Mouse (Mus musculus) forebrain, embryonic 14.5 days (tissue): ENCODE data around the gene Plcb4. TPM values are rescaled to one million over a fixed set of nuclear protein-coding genes. Genes with fewer than 3 reads are reported as not detected.

Experiments used
- ATAC-seq: fragments of 200-750 bp; cut with Nextera tagmentation; 2 replicates; pipeline ENCODE4 v1.8.0; 2017; ENCODE audit warnings: mild to moderate bottlenecking, moderate library complexity
- DNase-seq: peaks from one replicate; pipeline ENCODE4 v3.0.0-alpha.2; 2015; ENCODE audit warnings: low spot score
- H3K27ac ChIP-seq: fragments of 300-500 bp; sonication (generic); 2 replicates; pipeline ENCODE4 v1.5.1; 2014; ENCODE audit warnings: low read depth, mild to moderate bottlenecking, control low read depth, low read length, moderate library complexity
- H3K27me3 ChIP-seq: fragments of 300-500 bp; sonication (generic); replicated peaks from 2 replicates; pipeline ENCODE4 v1.6.1; 2014; ENCODE audit warnings: low read length, control low read depth, mixed read lengths; ENCODE audit not compliant: control insufficient read depth, insufficient read depth
- H3K36me3 ChIP-seq: fragments of 300-500 bp; sonication (generic); 2 replicates; pipeline ENCODE4 v1.6.1; 2014; ENCODE audit warnings: low read length, control low read depth; ENCODE audit not compliant: control insufficient read depth, insufficient read depth
- H3K4me1 ChIP-seq: fragments of 300-500 bp; sonication (generic); 2 replicates; pipeline ENCODE4 v1.6.1; 2014; ENCODE audit warnings: antibody characterized with exemption, low read length, control low read depth; ENCODE audit not compliant: control insufficient read depth, insufficient read depth
- H3K4me2 ChIP-seq: fragments of 300-500 bp; sonication (generic); 2 replicates; pipeline ENCODE4 v1.6.1; 2014; ENCODE audit warnings: mild to moderate bottlenecking, control low read depth, low read length
- H3K4me3 ChIP-seq: fragments of 300-500 bp; sonication (generic); 2 replicates; pipeline ENCODE4 v1.5.1; 2014; ENCODE audit warnings: low read depth, low read length, control low read depth
- H3K9ac ChIP-seq: fragments of 300-500 bp; sonication (generic); 2 replicates; pipeline ENCODE4 v1.6.1; 2014; ENCODE audit warnings: mild to moderate bottlenecking, low read length, control low read depth, moderate library complexity
- H3K9me3 ChIP-seq: fragments of 300-500 bp; sonication (generic); replicated peaks from 2 replicates; pipeline ENCODE4 v1.6.1; 2016; ENCODE audit warnings: low read length, control low read depth, mixed read lengths; ENCODE audit not compliant: control insufficient read depth
- WGBS: fragments of 180-500 bp; shearing (Covaris S2); extraction: QIAGEN DNeasy Blood & Tissue Kit; methylation state at CpG from one replicate; pipeline ENCODE4 v1.1.7; 2014; 5-methylcytosine and 5-hydroxymethylcytosine counted together
- polyA plus RNA-seq: library from polyadenylated mRNA; unstranded; fragments of >200 nt; fragmentation: Nextera tagmentation; extraction: Ambion mirVana; gene quantifications from 2 replicates; pipeline ENCODE4 v1.2.1, GENCODE M21; 2014

Gene Plcb4
- polyA plus RNA-seq, 1 experiment from 2014 or later, result 7.1 TPM

DNA sequence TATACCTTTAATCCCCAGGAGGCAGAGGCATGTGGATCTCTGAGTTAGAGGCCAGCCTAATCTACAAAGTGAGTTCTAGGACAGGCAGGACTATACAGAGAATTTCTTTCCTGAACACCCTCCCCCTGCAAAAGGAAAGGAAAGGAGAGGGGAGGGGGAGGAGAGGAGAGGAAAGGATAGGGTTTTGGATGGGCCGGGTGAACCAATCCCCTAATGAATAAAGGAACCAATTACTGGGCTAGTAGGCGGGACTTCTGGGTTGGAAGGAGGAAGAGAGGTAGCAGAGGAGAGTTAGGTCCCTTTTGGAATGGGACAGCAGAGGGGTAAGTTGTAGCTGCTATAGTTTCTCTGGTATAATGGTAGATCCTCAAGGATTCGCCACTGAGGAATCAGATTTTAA lies 12.6 kb upstream of the Plcb4 start:
- Histone ChIP-seq H3K36me3 (no peaks in the 10 kb centered on the region), H3K4me1 (no peaks in the 10 kb centered on the region), H3K9me3 (no peaks in the 10 kb centered on the region), H3K27me3 (no peaks in the 10 kb centered on the region), H3K9ac (no peak overlapping the region), H3K4me2 (no peak overlapping the region), H3K27ac (no peak overlapping the region), H3K4me3 (no peak overlapping the region)
- DNase-seq, result no peak
- 80% methylated on average over 3 of the region's 3 CpGs for WGBS
- no peak for ATAC-seq

DNA sequence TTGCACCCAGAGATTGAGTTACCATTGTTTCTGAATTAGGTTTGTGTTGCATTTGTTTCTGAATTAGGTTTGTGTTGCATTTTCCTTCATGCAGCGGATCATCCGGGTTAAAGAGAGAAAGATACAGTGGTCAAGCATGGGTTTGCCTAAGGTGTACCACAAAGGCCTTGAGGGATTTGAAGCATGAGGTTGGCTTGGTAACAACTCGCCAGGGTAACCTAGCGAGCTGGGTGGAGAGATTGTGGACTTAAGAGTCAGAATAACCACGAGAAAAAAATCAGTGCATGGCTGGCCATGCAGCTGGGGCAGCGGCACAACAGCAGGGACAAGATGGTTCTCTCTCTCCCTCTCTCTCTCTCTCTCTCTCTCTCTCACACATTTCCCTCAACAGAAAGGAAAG lies 12.2 kb upstream of the Plcb4 start:
- H3K4me3 ChIP-seq, result no peak overlapping the region
- H3K27me3 ChIP-seq, result no peaks in the 10 kb centered on the region
- no peaks in the 10 kb centered on the region for H3K36me3 ChIP-seq
- DNase-seq, result no peak
- H3K4me1 ChIP-seq, result no peaks in the 10 kb centered on the region
- H3K27ac ChIP-seq, result no peak overlapping the region
- WGBS, result 80% methylated on average over 6 of the region's 6 CpGs
- no peak overlapping the region for H3K9ac ChIP-seq
- no peak overlapping the region for H3K4me2 ChIP-seq
- no peak for ATAC-seq
- no peaks in the 10 kb centered on the region for H3K9me3 ChIP-seq

DNA sequence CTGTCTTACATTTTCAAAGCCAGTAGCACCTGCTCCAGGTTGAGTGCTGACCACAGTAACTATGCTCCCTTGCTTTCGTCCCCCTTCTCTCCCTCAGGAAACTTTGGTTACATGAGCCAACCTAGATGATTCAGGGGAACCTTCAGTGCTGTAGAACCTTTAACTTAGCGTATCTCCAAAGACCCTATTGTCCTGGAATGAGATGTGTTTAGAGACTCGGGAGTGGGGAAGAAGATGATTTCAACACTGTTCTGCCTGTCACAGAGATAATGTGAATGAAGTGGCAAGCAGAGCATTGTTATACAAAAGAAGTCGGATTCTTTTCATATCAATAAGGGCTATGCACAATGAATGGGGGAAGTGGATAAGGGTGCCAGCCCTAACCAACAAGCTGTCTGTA lies 10.8 kb upstream of the Plcb4 start:
- WGBS, result 79% methylated on average over 4 of the region's 4 CpGs

DNA sequence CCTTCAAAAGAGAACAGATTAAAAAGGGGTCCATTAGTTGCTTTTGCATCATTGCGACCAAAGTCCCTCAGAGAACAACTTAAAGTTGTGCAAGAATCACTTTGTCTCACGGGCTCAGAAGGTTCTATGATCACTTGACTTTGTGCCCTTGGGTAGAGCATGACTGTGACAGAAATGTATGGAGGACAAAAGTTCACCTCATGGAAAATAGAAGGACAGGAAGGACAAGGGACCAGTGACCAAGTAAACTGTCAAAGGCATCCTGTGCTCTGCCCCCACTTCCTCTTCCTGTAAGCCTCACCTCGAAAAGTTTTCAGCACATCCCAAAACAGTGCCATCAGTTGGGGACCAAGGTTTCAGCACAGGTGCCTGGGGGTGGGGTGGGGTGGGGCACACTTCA lies 7.9 kb upstream of the Plcb4 start:
- Histone ChIP-seq H3K9ac (no peak overlapping the region), H3K4me1 (no peaks in the 10 kb centered on the region), H3K36me3 (no peaks in the 10 kb centered on the region), H3K27me3 (no peaks in the 10 kb centered on the region), H3K4me2 (no peak overlapping the region), H3K27ac (no peak overlapping the region), H3K4me3 (no peak overlapping the region), H3K9me3 (no peaks in the 10 kb centered on the region)
- DNase-seq, result no peak
- 86% methylated on average over 3 of the region's 3 CpGs for WGBS
- ATAC-seq, result no peak

More for the DNA sequence above, 10.8 kb upstream of the Plcb4 start:
- Histone ChIP-seq H3K9ac (no peak overlapping the region), H3K9me3 (no peaks in the 10 kb centered on the region), H3K4me3 (no peak overlapping the region), H3K4me1 (no peaks in the 10 kb centered on the region), H3K27ac (no peak overlapping the region), H3K27me3 (no peaks in the 10 kb centered on the region), H3K36me3 (no peaks in the 10 kb centered on the region), H3K4me2 (no peak overlapping the region)
- ATAC-seq (no peak), DNase-seq (no peak)

DNA sequence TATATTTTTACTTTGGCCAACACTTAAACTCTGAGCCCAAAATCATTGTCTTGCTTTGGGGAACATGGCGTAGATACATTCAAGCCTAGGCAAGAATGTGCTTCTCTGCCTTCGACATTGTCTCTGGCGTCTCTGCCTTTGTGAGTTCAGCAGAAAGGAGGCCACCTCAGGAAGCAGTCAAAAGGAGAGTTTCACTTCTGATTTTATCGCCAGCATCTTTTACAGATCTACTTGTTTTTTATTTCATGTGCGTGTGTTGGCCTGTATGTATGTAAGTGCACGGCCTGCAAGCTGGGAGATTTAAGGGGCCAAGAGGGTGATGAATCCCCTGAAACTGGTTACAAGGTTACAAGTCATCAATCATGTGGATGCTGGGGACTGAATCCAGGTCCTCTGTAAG lies 6.8 kb upstream of the Plcb4 start:
- H3K36me3 ChIP-seq, result no peaks in the 10 kb centered on the region
- DNase-seq, result no peak
- no peak for ATAC-seq
- H3K27ac ChIP-seq, result no peak overlapping the region
- 90% methylated on average over 6 of the region's 6 CpGs for WGBS
- no peaks in the 10 kb centered on the region for H3K9me3 ChIP-seq
- H3K27me3 ChIP-seq, result no peaks in the 10 kb centered on the region
- H3K4me1 ChIP-seq, result no peaks in the 10 kb centered on the region
- no peak overlapping the region for H3K9ac ChIP-seq
- H3K4me2 ChIP-seq, result no peak overlapping the region
- no peak overlapping the region for H3K4me3 ChIP-seq

DNA sequence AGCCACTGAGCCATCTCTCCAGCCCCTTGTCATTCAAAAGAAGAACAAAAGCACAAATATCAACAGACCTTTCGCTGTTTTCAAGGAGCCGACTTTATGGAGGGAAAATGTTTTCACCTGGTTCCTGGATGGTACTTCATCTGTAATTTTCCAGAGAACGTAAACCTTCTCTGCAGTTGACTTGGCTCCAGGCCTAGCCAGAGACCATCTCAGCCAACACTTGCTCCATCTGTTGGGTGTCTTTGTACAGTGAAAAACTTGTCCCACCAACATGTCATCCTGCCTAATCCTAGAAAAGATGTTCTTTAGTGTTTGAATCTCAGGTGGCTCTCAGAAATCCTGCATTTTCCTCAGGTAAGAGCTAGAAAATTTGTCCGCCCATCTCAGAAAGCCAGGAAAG lies 6.4 kb upstream of the Plcb4 start:
- H3K27me3 ChIP-seq, result no peaks in the 10 kb centered on the region
- H3K9me3 ChIP-seq, result no peaks in the 10 kb centered on the region
- no peaks in the 10 kb centered on the region for H3K36me3 ChIP-seq
- H3K27ac ChIP-seq, result no peak overlapping the region
- no peak overlapping the region for H3K4me2 ChIP-seq
- 90% methylated on average over 4 of the region's 4 CpGs for WGBS
- no peak overlapping the region for H3K4me3 ChIP-seq
- no peaks in the 10 kb centered on the region for H3K4me1 ChIP-seq
- H3K9ac ChIP-seq, result no peak overlapping the region
- DNase-seq, result no peak
- ATAC-seq, result no peak

DNA sequence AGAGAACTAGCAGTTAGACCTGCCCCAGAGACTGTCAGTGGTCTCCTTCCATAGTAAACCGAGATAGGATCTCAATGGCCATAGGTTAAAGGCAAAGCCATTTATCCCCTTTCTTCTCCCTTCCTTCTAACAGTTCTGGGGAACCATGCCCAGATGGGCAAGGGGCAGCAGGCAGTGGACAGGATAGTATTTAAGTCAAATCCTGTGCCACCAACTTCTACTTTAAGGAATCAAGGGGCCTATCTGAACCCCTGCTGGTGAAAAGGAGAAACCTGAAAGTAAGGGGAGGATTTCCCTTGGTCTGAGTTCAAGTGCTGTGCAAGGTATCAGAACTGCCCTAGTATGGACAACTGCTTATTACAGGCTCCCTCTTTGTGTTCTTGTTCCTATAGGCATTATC lies 2.9 kb upstream of the Plcb4 start:
- no peak for DNase-seq
- WGBS, result 93% methylated on average over 1 of the region's 1 CpGs

DNA sequence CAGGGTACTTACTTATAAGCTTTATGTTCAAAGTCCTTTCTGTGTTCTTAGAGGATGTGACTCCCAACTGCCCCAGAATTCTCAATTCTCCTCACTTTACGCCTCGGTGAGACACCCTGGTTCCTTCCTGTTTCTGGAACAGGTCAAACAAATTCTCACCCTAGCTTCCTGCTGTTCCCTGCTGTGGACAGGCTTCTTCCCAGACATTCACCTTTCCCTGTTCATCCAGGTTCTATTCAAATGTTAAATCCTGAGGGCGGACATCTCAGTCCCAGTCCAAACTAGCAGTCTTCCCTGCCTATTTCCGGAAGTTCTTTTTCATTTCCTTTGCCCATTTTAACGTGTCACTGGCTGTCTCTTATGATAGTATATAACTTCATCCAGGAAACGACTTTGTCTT lies 2.2 kb upstream of the Plcb4 start:
- DNase-seq, result no peak
- Histone ChIP-seq H3K4me2 (no peak overlapping the region), H3K27ac (no peak overlapping the region), H3K9ac (no peak overlapping the region), H3K27me3 (no peaks in the 10 kb centered on the region), H3K9me3 (no peaks in the 10 kb centered on the region), H3K36me3 (no peaks in the 10 kb centered on the region), H3K4me3 (no peak overlapping the region), H3K4me1 (no peaks in the 10 kb centered on the region)
- ATAC-seq, result no peak
- WGBS, result 84% methylated on average over 6 of the region's 6 CpGs

More for the DNA sequence above, 2.9 kb upstream of the Plcb4 start:
- Histone ChIP-seq H3K4me1 (no peaks in the 10 kb centered on the region), H3K9me3 (no peaks in the 10 kb centered on the region), H3K4me3 (no peak overlapping the region), H3K27ac (no peak overlapping the region), H3K4me2 (no peak overlapping the region), H3K9ac (no peak overlapping the region), H3K36me3 (no peaks in the 10 kb centered on the region), H3K27me3 (no peaks in the 10 kb centered on the region)
- ATAC-seq, result no peak

DNA sequence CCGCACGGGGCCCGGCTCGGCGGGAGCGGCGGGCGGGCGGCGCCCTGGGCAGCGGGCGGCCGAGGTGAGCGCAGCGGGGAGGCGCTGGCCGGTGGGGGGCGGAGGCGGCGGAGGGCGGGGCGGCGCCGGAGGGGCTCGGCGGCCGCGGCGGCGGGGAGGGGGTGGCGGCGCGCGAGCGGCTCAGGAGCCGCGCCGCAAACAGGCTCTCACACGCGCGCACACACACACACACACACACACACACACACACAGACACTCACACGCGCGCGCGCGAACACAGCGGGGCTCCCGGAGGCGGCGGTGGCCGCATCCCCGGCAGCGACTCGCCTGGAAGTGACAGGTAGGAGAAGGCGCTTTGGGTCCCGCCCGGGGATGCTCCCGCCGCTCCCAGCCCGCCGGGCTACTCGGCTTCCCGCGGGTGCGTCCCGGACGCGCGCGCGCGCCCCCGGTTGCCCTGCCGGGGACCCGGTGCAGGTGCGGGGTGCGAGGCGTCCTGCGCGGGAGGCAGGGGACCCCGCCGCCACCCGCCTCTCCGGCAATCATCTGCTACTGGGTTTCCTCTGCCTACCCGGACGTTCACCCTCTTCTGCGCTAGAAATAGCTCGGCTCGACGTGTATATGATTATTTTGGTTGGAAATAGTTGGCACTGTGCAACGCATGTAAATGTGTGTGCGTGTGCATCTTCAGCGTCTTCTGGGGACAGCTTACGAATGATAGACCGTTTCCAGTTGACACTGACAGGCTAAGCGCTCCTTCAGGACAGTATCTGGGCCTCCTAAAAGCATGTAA lies 775 bp downstream of the Plcb4 start:
- DNase-seq (peak; percentile 66), ATAC-seq (peak; percentile 64)
- H3K9ac ChIP-seq, result peak overlapping the region; percentile 92
- H3K27me3 ChIP-seq, result no peaks in the 10 kb centered on the region
- H3K4me2 ChIP-seq, result peak overlapping the region; percentile 65
- no peaks in the 10 kb centered on the region for H3K36me3 ChIP-seq
- H3K4me1 ChIP-seq, result no peaks in the 10 kb centered on the region
- under 1% methylated on average over 77 of the region's 97 CpGs for WGBS
- peak overlapping the region; percentile 78 for H3K4me3 ChIP-seq
- H3K9me3 ChIP-seq, result no peaks in the 10 kb centered on the region
- H3K27ac ChIP-seq, result peak overlapping the region; percentile 95
